Mouse (Mus musculus) testis, adult 2 months (tissue): ENCODE results near the gene Ankrd31.

Experiments
- CTCF ChIP-seq: fragments of 200-500 bp; IDR thresholded peaks from 2 replicates; pipeline ENCODE4 v1.5.1; 2012; ENCODE audit warnings: low read depth, mild to moderate bottlenecking, inconsistent platforms, low read length, moderate library complexity; ENCODE audit not compliant: control insufficient read depth, insufficient read depth, insufficient replicate concordance
- POLR2A ChIP-seq: fragments of 200-500 bp; IDR thresholded peaks from 2 replicates; pipeline ENCODE4 v1.6.1; 2012; ENCODE audit warnings: low read depth, mild to moderate bottlenecking, inconsistent platforms, low read length, moderate library complexity; ENCODE audit not compliant: control insufficient read depth

DNA sequence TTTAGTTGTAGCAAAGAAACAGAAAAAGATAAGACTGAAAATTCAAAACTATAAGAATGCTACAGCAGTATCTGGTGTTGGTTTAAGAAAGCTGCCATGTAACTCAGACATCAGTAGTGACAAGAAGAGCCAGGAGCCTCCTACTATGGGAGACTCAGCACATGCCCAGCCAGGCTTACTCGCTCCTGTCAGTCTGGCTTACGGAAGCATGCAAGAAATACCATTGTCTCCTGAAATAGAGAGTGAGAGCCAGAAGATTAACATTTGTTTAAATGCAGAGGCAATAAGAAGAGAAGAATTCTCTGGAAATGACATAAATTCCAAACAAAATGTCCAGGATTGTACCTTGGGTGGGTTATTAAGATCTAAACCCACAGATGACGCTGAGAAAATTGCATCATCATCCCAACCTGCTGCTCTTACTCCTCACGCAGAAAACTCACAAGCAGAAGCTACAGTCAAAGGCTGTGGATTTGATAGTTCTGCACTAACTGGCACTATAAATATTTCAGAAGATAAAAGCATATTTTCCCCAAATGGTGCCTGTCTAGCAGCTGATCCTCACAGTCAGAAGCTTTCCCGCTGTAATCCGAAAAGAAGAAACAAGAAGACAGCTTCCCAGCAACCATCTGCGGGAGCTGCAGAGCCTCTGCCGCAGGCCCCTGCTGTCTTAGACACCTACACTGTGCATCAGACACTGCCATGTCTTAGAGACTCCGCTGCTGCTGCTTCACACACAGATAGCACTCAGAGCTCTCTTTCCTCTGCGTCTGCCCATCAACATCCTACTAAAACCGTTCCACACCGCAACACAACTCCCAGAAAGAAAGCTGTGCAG lies 130.4 kb downstream of the Ankrd31 start:
- TF ChIP-seq POLR2A: no peak
- no peak for TF ChIP-seq CTCF
